In genomic region chr7:70330207-70330562, GRCm38 (mm10) we compare ENCODE assay signal across 9 mouse cellular contexts. TPM values are rescaled to one million over a fixed set of nuclear protein-coding genes. Genes with fewer than 3 reads are reported as not detected.
DNase-seq lines count a peak whose midpoint lies in the region; ATAC-seq and TF ChIP-seq lines count a peak whose summit lies in the region.
"Had no signal": no experiment of that assay in that cellular context is flagged by ENCODE, and none has a peak within 500 bp of the region (broad histone marks: within the 10 kb centered on the region; RNA-seq: fewer than 3 reads in every experiment).

No protein-coding gene starts in this region.

- 12% methylated on average over 12 of the region's 12 CpGs for WGBS in intestine, embryonic 14.5 days
- 13% methylated on average over 12 of the region's 12 CpGs for WGBS in intestine, embryonic 16.5 days
- WGBS in forebrain, postnatal 0 days, result 7% methylated on average over 12 of the region's 12 CpGs
- WGBS in midbrain, embryonic 16.5 days, result 10% methylated on average over 12 of the region's 12 CpGs

- H3K4me2 ChIP-seq in intestine, embryonic 14.5 days (ENCODE audit: low read length), result no peak overlapping the region
- H3K4me2 ChIP-seq in intestine, embryonic 16.5 days (ENCODE audit: low read depth, low read length), result no peak overlapping the region
- peak overlapping the region; percentile 11; the same call in 1 of the 2 replicates for H3K4me2 ChIP-seq in forebrain, postnatal 0 days (ENCODE audit: low read depth)
- peak overlapping the region; percentile 32; the same call in 1 of the 2 replicates for H3K4me2 ChIP-seq in midbrain, embryonic 16.5 days (ENCODE audit: low read length)

- H3K4me1 ChIP-seq in intestine, embryonic 14.5 days (replicated peaks; ENCODE audit: control insufficient read depth, insufficient read depth, low read length), result peaks cover 12% of the 10 kb centered on the region
- peaks cover 19% of the 10 kb centered on the region for H3K4me1 ChIP-seq in intestine, embryonic 16.5 days (ENCODE audit: control insufficient read depth, insufficient read depth, low read length)
- no peaks in the 10 kb centered on the region for H3K4me1 ChIP-seq in forebrain, postnatal 0 days (ENCODE audit: insufficient read depth)
- no peaks in the 10 kb centered on the region; the same call in none of the 2 replicates for H3K4me1 ChIP-seq in midbrain, embryonic 16.5 days (ENCODE audit: control insufficient read depth, insufficient read depth, low read length)

- no peaks in the 10 kb centered on the region for H3K36me3 ChIP-seq in intestine, embryonic 14.5 days (ENCODE audit: control insufficient read depth, insufficient read depth, low read length)
- H3K36me3 ChIP-seq in intestine, embryonic 16.5 days (ENCODE audit: control insufficient read depth, insufficient read depth, low read length), result no peaks in the 10 kb centered on the region
- no peaks in the 10 kb centered on the region for H3K36me3 ChIP-seq in forebrain, postnatal 0 days (ENCODE audit: insufficient read depth)
- H3K36me3 ChIP-seq in midbrain, embryonic 16.5 days (ENCODE audit: control insufficient read depth, insufficient read depth, low read length), result no peaks in the 10 kb centered on the region

- no peak for ATAC-seq in intestine, embryonic 14.5 days (replicated peaks; ENCODE audit: low FRiP score, low TSS enrichment, low read depth)
- ATAC-seq in intestine, embryonic 16.5 days, result no peak
- no peak for ATAC-seq in forebrain, postnatal 0 days
- no peak for ATAC-seq in midbrain, embryonic 16.5 days
- ATAC-seq in inflammation-experienced regulatory T-cells, adult 6 months, result no peak

- H3K9ac ChIP-seq in intestine, embryonic 14.5 days (ENCODE audit: low read length), result no peak overlapping the region
- H3K9ac ChIP-seq in intestine, embryonic 16.5 days (ENCODE audit: low read depth, low read length), result no peak overlapping the region
- no peak overlapping the region; the same call in 1 of the 2 replicates for H3K9ac ChIP-seq in forebrain, postnatal 0 days
- H3K9ac ChIP-seq in midbrain, embryonic 16.5 days (ENCODE audit: low read depth, low read length), result no peak overlapping the region

- peaks cover 92% of the 10 kb centered on the region for H3K27me3 ChIP-seq in intestine, embryonic 14.5 days (replicated peaks; ENCODE audit: control insufficient read depth, insufficient read depth, low read length)
- H3K27me3 ChIP-seq in intestine, embryonic 16.5 days (replicated peaks; ENCODE audit: control insufficient read depth, insufficient read depth, low read length), result peaks cover 78% of the 10 kb centered on the region
- peaks cover 84% of the 10 kb centered on the region for H3K27me3 ChIP-seq in forebrain, postnatal 0 days (ENCODE audit: insufficient read depth, low read length)
- H3K27me3 ChIP-seq in midbrain, embryonic 16.5 days (ENCODE audit: control insufficient read depth, insufficient read depth, low read depth, low read length), result peaks cover 46% of the 10 kb centered on the region
- H3K27me3 ChIP-seq: CH12.LX had no signal

- no peak for TF ChIP-seq CTCF in forebrain, postnatal 0 days (IDR thresholded peaks at IDR 0.05; ENCODE audit: low read depth)
- TF ChIP-seq CTCF in layer of hippocampus, adult 2 months (conservative IDR thresholded peaks at IDR 0.05), result no peak

- H3K9me3 ChIP-seq in intestine, embryonic 14.5 days (ENCODE audit: control insufficient read depth, low read length), result no peaks in the 10 kb centered on the region
- no peaks in the 10 kb centered on the region for H3K9me3 ChIP-seq in intestine, embryonic 16.5 days (ENCODE audit: control insufficient read depth, low read length)
- no peaks in the 10 kb centered on the region for H3K9me3 ChIP-seq in forebrain, postnatal 0 days (ENCODE audit: low read length)
- H3K9me3 ChIP-seq in midbrain, embryonic 16.5 days (replicated peaks; ENCODE audit: control insufficient read depth, low read length, poor library complexity, severe bottlenecking), result no peaks in the 10 kb centered on the region

- peak; percentile 69 for DNase-seq in intestine, embryonic 14.5 days (ENCODE audit: low spot score)
- DNase-seq in embryo, embryonic 10 days (ENCODE audit: low spot score), result peak; percentile 27
- DNase-seq in forebrain, postnatal 0 days, result peak; percentile 57
- no peak for DNase-seq in layer of hippocampus, adult 2 months (ENCODE audit: low spot score in 2 of 2)
- no peak for DNase-seq in layer of hippocampus, adult 11-12 months (ENCODE audit: low spot score)

- no peak overlapping the region for H3K27ac ChIP-seq in intestine, embryonic 14.5 days (ENCODE audit: low read depth)
- H3K27ac ChIP-seq in intestine, embryonic 16.5 days (ENCODE audit: low read length), result no peak overlapping the region
- H3K27ac ChIP-seq in forebrain, postnatal 0 days (ENCODE audit: low read depth, low read length), result 0 out of 2 replicates have a peak overlapping the region, but pooled peaks have one; percentile 30
- H3K27ac ChIP-seq in midbrain, embryonic 16.5 days (ENCODE audit: low read length), result peak overlapping the region; percentile 78
- H3K27ac ChIP-seq in layer of hippocampus, adult 2 months, result no peak overlapping the region

- no peak overlapping the region for H3K4me3 ChIP-seq in intestine, embryonic 14.5 days (ENCODE audit: low read depth, low read length)
- H3K4me3 ChIP-seq in intestine, embryonic 16.5 days (ENCODE audit: low read length), result no peak overlapping the region
- no peak overlapping the region for H3K4me3 ChIP-seq in forebrain, postnatal 0 days (ENCODE audit: low read depth, low read length)
- H3K4me3 ChIP-seq in midbrain, embryonic 16.5 days (ENCODE audit: low read depth, low read length), result no peak overlapping the region
- no peak overlapping the region for H3K4me3 ChIP-seq in layer of hippocampus, adult 2 months

RNA-seq across cellular contexts. Expression of gene Nr2f2, which starts 36.4 kb away (rescaled TPM):
- polyA plus RNA-seq in intestine, embryonic 14.5 days (2014; fragmentation: Nextera tagmentation; extraction: Ambion mirVana), result 53.7 and 56.9 TPM in 2 replicates
- polyA plus RNA-seq in intestine, embryonic 16.5 days (2015; fragmentation: Nextera tagmentation; extraction: Ambion mirVana), result 22.2 and 24.6 TPM in 2 replicates
- total RNA-seq in forebrain, postnatal 0 days (2014; rRNA removed), result 23.7 and 49.9 TPM in 2 replicates
- 46.4 and 92.8 TPM in 2 replicates for polyA plus RNA-seq in forebrain, postnatal 0 days (2015; fragmentation: Nextera tagmentation; extraction: Ambion mirVana)
- polyA plus RNA-seq in midbrain, embryonic 16.5 days (2015; fragmentation: Nextera tagmentation; extraction: Ambion mirVana), result 78.0 and 102 TPM in 2 replicates
- 10 to 100 TPM; 35.8 to 48.5 TPM for total RNA-seq in layer of hippocampus, adult 2 months (2021)
- polyA plus RNA-seq in inflammation-experienced regulatory T-cells, adult 6 months (2017; shearing (Covaris generic)), result under 1 TPM in 1 of 3 experiments, not detected in 2; 0.32 TPM
- total RNA-seq: CH12.LX had no signal

Comparison
In these comparisons a context has a peak if more than half of its experiments do, and no peak if none do; other contexts are left out.
1. DNase-seq: peak in intestine, embryonic 14.5 days (single experiment), embryo, embryonic 10 days (single experiment) and forebrain, postnatal 0 days (single experiment); none in layer of hippocampus, adult 2 months (0 of 2) and layer of hippocampus, adult 11-12 months (single experiment).
2. H3K27ac ChIP-seq: peak in forebrain, postnatal 0 days (single experiment) and midbrain, embryonic 16.5 days (single experiment); none in intestine, embryonic 14.5 days (single experiment), intestine, embryonic 16.5 days (single experiment) and layer of hippocampus, adult 2 months (single experiment).
3. H3K4me2 ChIP-seq: peak in forebrain, postnatal 0 days (single experiment) and midbrain, embryonic 16.5 days (single experiment); none in intestine, embryonic 14.5 days (single experiment) and intestine, embryonic 16.5 days (single experiment).
4. RNA of gene Nr2f2, which starts 36.4 kb away (polyA plus RNA-seq): 46.4 to 92.8 TPM in forebrain, postnatal 0 days, 78.0 to 102 TPM in midbrain, embryonic 16.5 days, 53.7 to 56.9 TPM in intestine, embryonic 14.5 days and 22.2 to 24.6 TPM in intestine, embryonic 16.5 days; 0.32 TPM in inflammation-experienced regulatory T-cells, adult 6 months; every median in the first group is over 10 times any median in the second.